Mouse (Mus musculus) MEL (cell line): Measurements from ENCODE around the gene Slc17a7.

Experiments
- BHLHE40 ChIP-seq: IDR thresholded peaks from 2 replicates; pipeline ENCODE4 v1.6.1; 2012; ENCODE audit warnings: low read depth, mild to moderate bottlenecking, inconsistent platforms, low read length, improper control_type of control experiment, borderline replicate concordance
- CTCF ChIP-seq, 3 experiments: IDR thresholded peaks in 2 of 3; conservative IDR thresholded peaks in 1 of 3; 2 replicates each; pipeline ENCODE4 v1.5.1; 2011 to 2012; ENCODE audit warnings: low read length in 3 of 3, low read depth in 2 of 3, mild to moderate bottlenecking in 2 of 3, improper control_type of control experiment in 1 of 3, inconsistent platforms in 1 of 3, mixed read lengths in 1 of 3, moderate library complexity in 1 of 3; ENCODE audit not compliant: control insufficient read depth in 1 of 3, insufficient read depth in 1 of 3, poor library complexity in 1 of 3, severe bottlenecking in 1 of 3
- EP300 ChIP-seq, 2 experiments: IDR thresholded peaks; 2 replicates each; pipeline ENCODE4 v1.6.1; 2011; ENCODE audit warnings: improper control_type of control experiment in 2 of 2, low read length in 2 of 2, low read depth in 1 of 2, mild to moderate bottlenecking in 1 of 2
- ETS1 ChIP-seq: IDR thresholded peaks from 2 replicates; pipeline ENCODE4 v1.6.1; 2012; ENCODE audit warnings: low read depth, mild to moderate bottlenecking, inconsistent platforms, low read length, improper control_type of control experiment, moderate library complexity
- NRF1 ChIP-seq: IDR thresholded peaks from 2 replicates; pipeline ENCODE4 v1.6.1; 2014; ENCODE audit warnings: low read depth, mild to moderate bottlenecking, inconsistent platforms, low read length, improper control_type of control experiment, moderate library complexity; ENCODE audit not compliant: poor library complexity, insufficient read depth, severe bottlenecking
- POLR2A ChIP-seq, 2 experiments: IDR thresholded peaks; 2 replicates each; pipeline ENCODE4 v1.6.1; 2011 to 2012; ENCODE audit warnings: low read length in 2 of 2, mild to moderate bottlenecking in 2 of 2, control low read depth in 1 of 2, improper control_type of control experiment in 1 of 2, low read depth in 1 of 2, moderate library complexity in 1 of 2; ENCODE audit not compliant: control insufficient read depth in 1 of 2, insufficient read depth in 1 of 2, poor library complexity in 1 of 2
- POLR2AphosphoS5 ChIP-seq: IDR thresholded peaks from 2 replicates; pipeline ENCODE4 v1.6.1; 2012; ENCODE audit warnings: low read depth, borderline replicate concordance, mild to moderate bottlenecking, inconsistent platforms, low read length, moderate library complexity, mixed read lengths
- USF1 ChIP-seq: IDR thresholded peaks from 2 replicates; pipeline ENCODE4 v1.6.1; 2014; ENCODE audit warnings: low read depth, mild to moderate bottlenecking, inconsistent platforms, low read length, improper control_type of control experiment, moderate library complexity
- ZKSCAN1 ChIP-seq: IDR thresholded peaks from 2 replicates; pipeline ENCODE4 v1.6.1; 2012; ENCODE audit warnings: low read depth, mild to moderate bottlenecking, inconsistent platforms, low read length, improper control_type of control experiment, moderate library complexity

DNA sequence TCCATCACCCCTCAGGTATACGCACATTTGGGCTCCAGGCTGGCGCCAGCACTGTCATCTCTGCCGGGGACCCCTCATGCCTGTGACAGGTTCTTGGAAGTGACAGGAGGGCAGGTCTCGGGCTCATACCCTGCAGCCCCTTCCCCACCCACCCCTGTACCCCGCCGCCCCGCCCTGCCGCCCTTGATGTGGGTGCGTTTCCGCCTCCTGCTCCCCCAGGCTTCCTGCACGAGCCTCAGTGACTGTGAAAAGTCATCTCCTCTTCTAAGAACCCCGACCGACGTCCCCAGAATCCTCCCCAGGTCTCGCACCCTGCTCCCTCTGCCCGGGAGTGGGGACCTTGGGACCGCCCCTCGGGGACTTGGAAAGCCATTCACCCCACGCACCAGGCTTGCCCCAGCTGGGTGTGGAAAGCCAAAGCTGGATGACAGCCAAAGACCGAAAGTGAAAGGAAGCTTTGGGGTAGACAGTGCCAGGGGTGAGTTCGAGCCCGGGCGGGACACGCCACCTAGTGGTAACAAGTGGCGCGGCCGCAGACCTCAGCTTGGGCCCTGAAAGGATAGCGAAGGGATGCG is 27.7 kb upstream of the Slc17a7 start, which contains the start of the genes Gm45713 and Flt3l:
- TF ChIP-seq NRF1: 0 out of 2 replicates have a peak, but pooled peaks have one; percentile 26
- peak; percentile 54 to 60; a peak in 2 of 4 replicates for TF ChIP-seq POLR2A (IDR thresholded peaks at IDR 0.05; ENCODE audit: control insufficient read depth in 1 of 2, insufficient read depth in 1 of 2, low read depth in 1 of 2, low read length in 2 of 2, poor library complexity in 1 of 2)
- TF ChIP-seq ETS1: peak; percentile 95
- TF ChIP-seq POLR2AphosphoS5: no peak
- TF ChIP-seq USF1: no peak
- TF ChIP-seq CTCF (IDR thresholded peaks at IDR 0.05 in 2 of 3, conservative IDR thresholded peaks at IDR 0.05 in 1 of 3; ENCODE audit: control insufficient read depth in 1 of 3, insufficient read depth in 1 of 3, low read depth in 2 of 3, low read length in 3 of 3, poor library complexity in 1 of 3, severe bottlenecking in 1 of 3): peak; percentile 91 to 96 (median 92)
- TF ChIP-seq BHLHE40: peak; percentile 57; the same call in 1 of the 2 replicates
- peak in 1 of 2 experiments; percentile 58; a peak in 1 of 4 replicates for TF ChIP-seq EP300 (IDR thresholded peaks at IDR 0.05; ENCODE audit: low read depth in 1 of 2, low read length in 2 of 2)
- TF ChIP-seq ZKSCAN1: no peak
